Mouse (Mus musculus): Measurements from ENCODE around the gene C130074G19Rik. TPM values are rescaled to one million over a fixed set of nuclear protein-coding genes. Genes with fewer than 3 reads are reported as not detected.

The C130074G19Rik gene
- total RNA-seq (2017): not detected in 3 replicates

- no peak for ATAC-seq (replicated peaks; ENCODE audit: insufficient number of reproducible peaks, low FRiP score, low TSS enrichment, poor library complexity, severe bottlenecking)
Measured at GRCm38 (mm10) chr1:184882281-184883268, at the start of gene C130074G19Rik. TSS of gene C130074G19Rik (minus strand) at chr1:184883218.

- no peak for ATAC-seq (replicated peaks; ENCODE audit: insufficient number of reproducible peaks, low FRiP score, low TSS enrichment, poor library complexity, severe bottlenecking)
Measured at GRCm38 (mm10) chr1:184931097-184931496, 48.1 kb upstream of the C130074G19Rik start.

GRCm38 (mm10) chr1:184928382-184928781, 45.4 kb upstream of the C130074G19Rik start:
- ATAC-seq (replicated peaks; ENCODE audit: insufficient number of reproducible peaks, low FRiP score, low TSS enrichment, poor library complexity, severe bottlenecking): no peak

GRCm38 (mm10) chr1:184927911-184928310, 44.9 kb upstream of the C130074G19Rik start:
- no peak for ATAC-seq (replicated peaks; ENCODE audit: insufficient number of reproducible peaks, low FRiP score, low TSS enrichment, poor library complexity, severe bottlenecking)

GRCm38 (mm10) chr1:184922824-184923223, 39.8 kb upstream of the C130074G19Rik start:
- ATAC-seq (replicated peaks; ENCODE audit: insufficient number of reproducible peaks, low FRiP score, low TSS enrichment, poor library complexity, severe bottlenecking): no peak

- no peak for ATAC-seq (replicated peaks; ENCODE audit: insufficient number of reproducible peaks, low FRiP score, low TSS enrichment, poor library complexity, severe bottlenecking)
Measured at GRCm38 (mm10) chr1:184920057-184920456, 37.0 kb upstream of the C130074G19Rik start.

GRCm38 (mm10) chr1:184918227-184918888, 35.3 kb upstream of the C130074G19Rik start:
- ATAC-seq (replicated peaks; ENCODE audit: insufficient number of reproducible peaks, low FRiP score, low TSS enrichment, poor library complexity, severe bottlenecking): no peak

- no peak for ATAC-seq (replicated peaks; ENCODE audit: insufficient number of reproducible peaks, low FRiP score, low TSS enrichment, poor library complexity, severe bottlenecking)
Measured at GRCm38 (mm10) chr1:184912336-184912735, 29.3 kb upstream of the C130074G19Rik start.

GRCm38 (mm10) chr1:184911861-184912260, 28.8 kb upstream of the C130074G19Rik start:
- ATAC-seq (replicated peaks; ENCODE audit: insufficient number of reproducible peaks, low FRiP score, low TSS enrichment, poor library complexity, severe bottlenecking): no peak

GRCm38 (mm10) chr1:184908558-184908957, 25.5 kb upstream of the C130074G19Rik start:
- 0 out of 2 replicates have a peak, but pooled peaks have one; percentile 36 for ATAC-seq (replicated peaks; ENCODE audit: insufficient number of reproducible peaks, low FRiP score, low TSS enrichment, poor library complexity, severe bottlenecking)

- ATAC-seq (replicated peaks; ENCODE audit: insufficient number of reproducible peaks, low FRiP score, low TSS enrichment, poor library complexity, severe bottlenecking): no peak
Measured at GRCm38 (mm10) chr1:184905904-184906745, 23.1 kb upstream of the C130074G19Rik start.

- no peak for ATAC-seq (replicated peaks; ENCODE audit: insufficient number of reproducible peaks, low FRiP score, low TSS enrichment, poor library complexity, severe bottlenecking)
Measured at GRCm38 (mm10) chr1:184905371-184905770, 22.4 kb upstream of the C130074G19Rik start.

GRCm38 (mm10) chr1:184903697-184904096, 20.7 kb upstream of the C130074G19Rik start:
- no peak for ATAC-seq (replicated peaks; ENCODE audit: insufficient number of reproducible peaks, low FRiP score, low TSS enrichment, poor library complexity, severe bottlenecking)

GRCm38 (mm10) chr1:184902886-184903285, 19.9 kb upstream of the C130074G19Rik start:
- no peak for ATAC-seq (replicated peaks; ENCODE audit: insufficient number of reproducible peaks, low FRiP score, low TSS enrichment, poor library complexity, severe bottlenecking)

- no peak for ATAC-seq (replicated peaks; ENCODE audit: insufficient number of reproducible peaks, low FRiP score, low TSS enrichment, poor library complexity, severe bottlenecking)
Measured at GRCm38 (mm10) chr1:184897350-184897749, 14.3 kb upstream of the C130074G19Rik start.

GRCm38 (mm10) chr1:184891998-184892397, 9.0 kb upstream of the C130074G19Rik start:
- ATAC-seq (replicated peaks; ENCODE audit: insufficient number of reproducible peaks, low FRiP score, low TSS enrichment, poor library complexity, severe bottlenecking): no peak

- ATAC-seq (replicated peaks; ENCODE audit: insufficient number of reproducible peaks, low FRiP score, low TSS enrichment, poor library complexity, severe bottlenecking): no peak
Measured at GRCm38 (mm10) chr1:184889454-184889853, 6.4 kb upstream of the C130074G19Rik start.

- no peak for ATAC-seq (replicated peaks; ENCODE audit: insufficient number of reproducible peaks, low FRiP score, low TSS enrichment, poor library complexity, severe bottlenecking)
Measured at GRCm38 (mm10) chr1:184886160-184886559, 3.1 kb upstream of the C130074G19Rik start.

- no peak for ATAC-seq (replicated peaks; ENCODE audit: insufficient number of reproducible peaks, low FRiP score, low TSS enrichment, poor library complexity, severe bottlenecking)
Measured at GRCm38 (mm10) chr1:184881861-184882260, 1.2 kb downstream of the C130074G19Rik start.
